Mouse (Mus musculus) intestine, postnatal 0 days (tissue): ENCODE data around the gene Ifit1bl2. TPM values are rescaled to one million over a fixed set of nuclear protein-coding genes. Genes with fewer than 3 reads are reported as not detected.
A peak's percentile ranks its signal among the peaks of the same experiment; 100 is the strongest.
"Not testable (repeated sequence)": the region's sequence is repeated elsewhere in the genome, so short reads cannot be mapped to it uniquely, and the experiment has no call there.

Experiments
- ATAC-seq: fragments of 200-750 bp; cut with Nextera tagmentation; 2 replicates; pipeline ENCODE4 v1.8.0; 2017; ENCODE audit warnings: mild to moderate bottlenecking, moderate TSS enrichment, moderate library complexity
- H3K27ac ChIP-seq: fragments of 300-500 bp; sonication (generic); 2 replicates; pipeline ENCODE4 v1.5.1; 2014; ENCODE audit warnings: mild to moderate bottlenecking, low read depth, low read length, moderate library complexity
- H3K27me3 ChIP-seq: fragments of 300-500 bp; sonication (generic); replicated peaks from 2 replicates; pipeline ENCODE4 v1.6.1; 2014; ENCODE audit warnings: low read length, mixed read lengths; ENCODE audit not compliant: control insufficient read depth, insufficient read depth
- H3K36me3 ChIP-seq: fragments of 300-500 bp; sonication (generic); 2 replicates; pipeline ENCODE4 v1.6.1; 2014; ENCODE audit warnings: mild to moderate bottlenecking, moderate library complexity; ENCODE audit not compliant: control insufficient read depth, insufficient read depth
- H3K4me1 ChIP-seq: fragments of 300-500 bp; sonication (generic); replicated peaks from 2 replicates; pipeline ENCODE4 v1.6.1; 2014; ENCODE audit warnings: antibody characterized with exemption, low read length, mixed read lengths; ENCODE audit not compliant: control insufficient read depth, insufficient read depth
- H3K4me2 ChIP-seq: fragments of 300-500 bp; sonication (generic); replicated peaks from 2 replicates; pipeline ENCODE4 v1.6.1; 2014; ENCODE audit warnings: low read depth, mild to moderate bottlenecking, moderate library complexity
- H3K4me3 ChIP-seq: fragments of 300-500 bp; sonication (generic); 2 replicates; pipeline ENCODE4 v1.5.1; 2014; ENCODE audit warnings: low read depth, low read length
- H3K9ac ChIP-seq: fragments of 300-500 bp; sonication (generic); 2 replicates; pipeline ENCODE4 v1.6.1; 2014; ENCODE audit warnings: mild to moderate bottlenecking, low read depth, low read length
- H3K9me3 ChIP-seq: fragments of 300-500 bp; sonication (generic); 2 replicates; pipeline ENCODE4 v1.6.1; 2016; ENCODE audit warnings: mixed run types; ENCODE audit not compliant: control insufficient read depth
- CTCF ChIP-seq: sonication (generic); IDR thresholded peaks from 2 replicates; pipeline ENCODE4 v1.5.1; 2016; ENCODE audit warnings: low read depth, mild to moderate bottlenecking, control low read depth, antibody characterized with exemption, moderate library complexity
- WGBS: fragments of 180-500 bp; shearing (Covaris S2); extraction: QIAGEN DNeasy Blood & Tissue Kit; methylation state at CpG from one replicate; pipeline ENCODE4 v1.1.7; 2014; 5-methylcytosine and 5-hydroxymethylcytosine counted together
- polyA plus RNA-seq: library from polyadenylated mRNA; unstranded; fragments of >200 nt; fragmentation: Nextera tagmentation; extraction: Ambion mirVana; gene quantifications from 2 replicates; pipeline ENCODE4 v1.2.1, GENCODE M21; 2015

Ifit1bl2 gene
- polyA plus RNA-seq, 1 experiment from 2014 or later, result 134 TPM

GRCm38 (mm10) chr19:34598341-34598740, 42.2 kb downstream of the Ifit1bl2 start:
- Histone ChIP-seq H3K4me2 (no peak overlapping the region), H3K27me3 (no peaks in the 10 kb centered on the region), H3K27ac (no peak overlapping the region), H3K36me3 (no peaks in the 10 kb centered on the region), H3K4me1 (no peaks in the 10 kb centered on the region), H3K9me3 (no peaks in the 10 kb centered on the region), H3K9ac (no peak overlapping the region), H3K4me3 (no peak overlapping the region)
- no peak for ATAC-seq
- no peak for TF ChIP-seq CTCF
- WGBS, result 90% methylated on average over 2 of the region's 2 CpGs

GRCm38 (mm10) chr19:34596811-34597210, 43.7 kb downstream of the Ifit1bl2 start:
- no peak overlapping the region for H3K27ac ChIP-seq
- H3K4me1 ChIP-seq, result no peaks in the 10 kb centered on the region
- no peaks in the 10 kb centered on the region for H3K27me3 ChIP-seq
- no peak for TF ChIP-seq CTCF
- no peaks in the 10 kb centered on the region for H3K9me3 ChIP-seq
- H3K4me2 ChIP-seq, result no peak overlapping the region
- no peaks in the 10 kb centered on the region for H3K36me3 ChIP-seq
- no peak overlapping the region for H3K9ac ChIP-seq
- no peak overlapping the region for H3K4me3 ChIP-seq
- ATAC-seq, result no peak

DNA sequence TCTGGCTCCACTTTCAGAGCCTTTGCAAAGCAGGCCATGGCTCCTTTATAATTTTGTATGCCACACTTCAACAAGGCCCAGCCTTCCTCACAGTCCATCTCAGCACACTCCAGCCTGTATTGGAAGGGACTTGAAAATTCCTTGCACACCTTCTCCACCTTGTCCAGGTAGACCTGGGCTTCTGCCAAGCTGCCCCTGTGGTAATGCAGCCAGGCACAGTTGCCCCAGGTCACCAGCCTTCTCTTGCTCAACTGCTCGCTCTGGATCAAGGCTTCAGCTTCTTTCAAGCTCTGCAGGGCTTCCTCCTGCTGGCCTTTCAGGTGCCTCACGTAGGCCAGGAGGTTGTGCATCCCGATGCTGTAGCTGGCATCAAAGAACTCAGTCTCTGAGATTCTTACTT, 46.0 kb downstream of the Ifit1bl2 start:
- not testable (repeated sequence) for H3K4me2 ChIP-seq, ATAC-seq, H3K27ac ChIP-seq, H3K36me3 ChIP-seq, H3K4me1 ChIP-seq, H3K4me3 ChIP-seq, H3K27me3 ChIP-seq, H3K9me3 ChIP-seq, H3K9ac ChIP-seq
- 82% methylated on average over 3 of the region's 3 CpGs for WGBS

DNA sequence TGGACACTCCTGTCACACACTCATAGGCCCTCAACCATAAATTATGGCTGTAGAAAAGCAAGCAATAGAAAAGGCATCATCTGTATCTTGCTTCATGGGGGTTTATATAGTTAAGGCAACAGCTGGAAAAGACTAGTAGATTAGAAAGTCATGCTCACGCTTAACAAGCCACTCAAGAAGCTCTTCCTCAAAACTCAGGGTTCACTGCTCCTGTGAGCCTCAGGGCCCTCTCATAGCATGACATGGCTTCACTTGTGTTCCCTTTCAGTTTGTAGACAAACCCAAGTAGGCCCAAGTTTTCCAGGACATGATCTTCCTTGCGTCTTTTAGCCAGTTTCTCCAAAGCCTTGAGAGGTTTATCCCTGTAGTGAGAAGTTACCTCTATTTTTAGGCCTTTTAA, 47.1 kb downstream of the Ifit1bl2 start:
- H3K36me3 ChIP-seq, result no peaks in the 10 kb centered on the region
- no peak overlapping the region for H3K27ac ChIP-seq
- no peak overlapping the region for H3K4me2 ChIP-seq
- no peak overlapping the region for H3K9ac ChIP-seq
- H3K9me3 ChIP-seq, result no peaks in the 10 kb centered on the region
- WGBS, result 89% methylated on average over 2 of the region's 2 CpGs
- TF ChIP-seq CTCF, result no peak
- no peaks in the 10 kb centered on the region for H3K27me3 ChIP-seq
- no peaks in the 10 kb centered on the region for H3K4me1 ChIP-seq
- no peak for ATAC-seq
- H3K4me3 ChIP-seq, result no peak overlapping the region

- Histone ChIP-seq H3K36me3 (no peaks in the 10 kb centered on the region), H3K27ac (no peak overlapping the region), H3K4me2 (no peak overlapping the region), H3K9ac (no peak overlapping the region), H3K4me1 (no peaks in the 10 kb centered on the region), H3K9me3 (no peaks in the 10 kb centered on the region), H3K4me3 (no peak overlapping the region), H3K27me3 (no peaks in the 10 kb centered on the region)
- TF ChIP-seq CTCF, result peak; percentile 49
- ATAC-seq, result no peak
These were observed 51.6 kb downstream of the Ifit1bl2 start for GRCm38 (mm10) chr19:34588959-34589358.

- H3K4me2 ChIP-seq, H3K27ac ChIP-seq, ATAC-seq, H3K4me1 ChIP-seq, H3K27me3 ChIP-seq, H3K4me3 ChIP-seq, H3K9ac ChIP-seq, H3K36me3 ChIP-seq, H3K9me3 ChIP-seq: not testable (repeated sequence)
- 69% methylated on average over 6 of the region's 12 CpGs for WGBS
These were observed 52.4 kb downstream of the Ifit1bl2 start for GRCm38 (mm10) chr19:34587898-34588692.
